Mouse (Mus musculus): ENCODE measurements around the gene Cacnb3. TPM values are rescaled to one million over a fixed set of nuclear protein-coding genes. Genes with fewer than 3 reads are reported as not detected.

Gene Cacnb3
- total RNA-seq, 1 experiment = 32.0 TPM

DNA sequence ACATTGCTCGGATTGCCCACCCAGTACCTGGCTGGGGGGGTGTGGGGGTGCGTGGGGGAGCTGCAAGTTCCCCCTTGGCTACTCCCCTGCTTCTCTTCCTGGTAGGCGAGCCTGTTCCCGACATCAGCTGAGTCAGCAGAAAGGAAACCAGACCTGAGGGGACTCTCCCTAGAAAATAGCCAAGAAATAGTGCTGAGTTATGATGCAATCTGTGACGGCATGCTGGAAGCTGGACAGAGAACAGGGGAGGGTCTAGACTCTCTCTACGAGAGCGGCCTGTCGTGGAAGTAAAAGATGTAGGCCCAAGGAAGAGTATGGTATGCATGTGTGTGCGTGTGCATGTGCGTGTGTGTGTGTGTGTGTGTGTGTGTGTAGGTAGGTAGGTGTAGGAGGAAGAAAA, 52.5 kb downstream of the Cacnb3 start:
- TF ChIP-seq CHD2 (IDR thresholded peaks at IDR 0.05; ENCODE audit: low read depth, low read length) (no peak), MAFK (IDR thresholded peaks at IDR 0.05; ENCODE audit: insufficient read depth, low read depth, low read length) (peak; percentile 92), ZNF384 (IDR thresholded peaks at IDR 0.05; ENCODE audit: low read depth, low read length) (no peak)
- Histone ChIP-seq H3K27ac (ENCODE audit: insufficient read depth, low read depth, low read length, poor library complexity, severe bottlenecking) (no peak overlapping the region), H3K9me3 (ENCODE audit: control insufficient read depth, insufficient read depth, low read depth, low read length) (no peaks in the 10 kb centered on the region), H3K9ac (ENCODE audit: insufficient read depth, low read depth, low read length, poor library complexity, severe bottlenecking) (no peak overlapping the region), H3K4me3 (ENCODE audit: insufficient read depth in 1 of 2, low read depth in 1 of 2, low read length in 2 of 2, poor library complexity in 1 of 2, severe bottlenecking in 1 of 2) (no peak overlapping the region), H3K4me1 (ENCODE audit: control insufficient read depth in 2 of 2, insufficient read depth in 2 of 2, low read length in 2 of 2, poor library complexity in 1 of 2) (peaks cover 0 to 4% of the 10 kb centered on the region in 2 experiments; a peak in 1 of 4 replicates), H3K36me3 (ENCODE audit: control insufficient read depth, insufficient read depth, low read length, poor library complexity, severe bottlenecking) (no peaks in the 10 kb centered on the region)
- in situ Hi-C loops (cut with MboI; ENCODE audit: low sequenced_read_pairs in 2 of 2, unreplicated experiment in 2 of 2) = no loop called here
- DNase-seq (ENCODE audit: low read depth, low spot score) = no peak

DNA sequence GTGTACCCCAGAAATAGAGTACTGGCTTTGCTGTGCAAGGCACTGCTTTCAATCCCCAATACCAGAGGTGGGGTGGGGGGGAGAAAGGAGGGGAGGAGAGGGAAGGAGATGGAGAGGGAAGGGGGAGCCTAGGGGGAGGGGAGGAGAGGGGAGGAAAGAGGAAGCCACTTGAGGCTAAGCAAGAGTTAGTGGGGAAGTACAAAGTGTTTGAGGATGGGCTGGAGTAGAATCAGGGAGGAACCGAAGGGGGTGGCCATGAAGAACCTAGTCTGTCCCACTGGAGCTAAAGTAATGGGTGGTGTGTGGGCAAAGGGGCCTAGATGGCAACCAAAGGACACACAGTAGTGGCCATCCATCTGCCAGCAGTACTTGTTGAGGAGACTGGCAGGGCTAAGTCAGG, 53.1 kb downstream of the Cacnb3 start:
- no peak for DNase-seq (ENCODE audit: low read depth, low spot score)
- Histone ChIP-seq H3K9me3 (ENCODE audit: control insufficient read depth, insufficient read depth, low read depth, low read length) (no peaks in the 10 kb centered on the region), H3K27ac (ENCODE audit: insufficient read depth, low read depth, low read length, poor library complexity, severe bottlenecking) (no peak overlapping the region), H3K36me3 (ENCODE audit: control insufficient read depth, insufficient read depth, low read length, poor library complexity, severe bottlenecking) (no peaks in the 10 kb centered on the region), H3K9ac (ENCODE audit: insufficient read depth, low read depth, low read length, poor library complexity, severe bottlenecking) (no peak overlapping the region), H3K4me3 (ENCODE audit: insufficient read depth in 1 of 2, low read depth in 1 of 2, low read length in 2 of 2, poor library complexity in 1 of 2, severe bottlenecking in 1 of 2) (no peak overlapping the region), H3K4me1 (ENCODE audit: control insufficient read depth in 2 of 2, insufficient read depth in 2 of 2, low read length in 2 of 2, poor library complexity in 1 of 2) (peaks cover 0 to 4% of the 10 kb centered on the region in 2 experiments; a peak in 1 of 4 replicates)
- in situ Hi-C loops (cut with MboI; ENCODE audit: low sequenced_read_pairs in 2 of 2, unreplicated experiment in 2 of 2) = no loop called here
- TF ChIP-seq MAFK (IDR thresholded peaks at IDR 0.05; ENCODE audit: insufficient read depth, low read depth, low read length) = no peak
- no peak for TF ChIP-seq CHD2 (IDR thresholded peaks at IDR 0.05; ENCODE audit: low read depth, low read length)
- TF ChIP-seq HCFC1 (IDR thresholded peaks at IDR 0.05; ENCODE audit: borderline replicate concordance, insufficient read depth, low read length) = no peak
- TF ChIP-seq ZNF384 (IDR thresholded peaks at IDR 0.05; ENCODE audit: low read depth, low read length) = no peak

DNA sequence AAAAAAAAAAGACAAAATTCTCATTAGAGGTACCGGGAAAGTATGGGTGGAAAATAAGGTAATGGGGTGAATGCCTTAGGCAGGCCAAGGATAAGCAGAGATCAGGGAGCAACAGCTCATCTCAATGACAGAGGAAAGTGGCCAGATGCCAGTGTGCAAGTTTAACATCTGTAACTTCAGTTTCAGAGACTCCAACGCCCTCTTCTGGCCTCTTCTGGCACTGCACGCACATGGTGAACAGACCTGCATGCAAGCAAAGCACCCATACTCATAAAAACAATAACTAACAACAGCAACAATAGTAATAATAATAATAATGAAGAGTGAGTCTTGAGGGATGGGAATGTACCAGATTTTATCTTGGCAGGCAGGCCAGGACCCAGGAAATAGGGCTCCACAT, 55.3 kb downstream of the Cacnb3 start:
- in situ Hi-C loops (cut with MboI; ENCODE audit: low sequenced_read_pairs in 2 of 2, unreplicated experiment in 2 of 2) = no loop called here
- no peaks in the 10 kb centered on the region for H3K36me3 ChIP-seq (ENCODE audit: control insufficient read depth, insufficient read depth, low read length, poor library complexity, severe bottlenecking)
- H3K4me1 ChIP-seq (ENCODE audit: control insufficient read depth in 2 of 2, insufficient read depth in 2 of 2, low read length in 2 of 2, poor library complexity in 1 of 2) = peaks cover 0 to 4% of the 10 kb centered on the region in 2 experiments; a peak in 1 of 4 replicates
- H3K27ac ChIP-seq (ENCODE audit: insufficient read depth, low read depth, low read length, poor library complexity, severe bottlenecking) = no peak overlapping the region
- DNase-seq (ENCODE audit: low read depth, low spot score) = no peak
- H3K4me3 ChIP-seq (ENCODE audit: insufficient read depth in 1 of 2, low read depth in 1 of 2, low read length in 2 of 2, poor library complexity in 1 of 2, severe bottlenecking in 1 of 2) = no peak overlapping the region
- H3K9me3 ChIP-seq (ENCODE audit: control insufficient read depth, insufficient read depth, low read depth, low read length) = no peaks in the 10 kb centered on the region
- H3K9ac ChIP-seq (ENCODE audit: insufficient read depth, low read depth, low read length, poor library complexity, severe bottlenecking) = no peak overlapping the region
- TF ChIP-seq ZC3H11A (IDR thresholded peaks at IDR 0.05; ENCODE audit: borderline replicate concordance, low read depth, low read length) (no peak), MAFK (IDR thresholded peaks at IDR 0.05; ENCODE audit: insufficient read depth, low read depth, low read length) (no peak), HCFC1 (IDR thresholded peaks at IDR 0.05; ENCODE audit: borderline replicate concordance, insufficient read depth, low read length) (no peak), CHD2 (IDR thresholded peaks at IDR 0.05; ENCODE audit: low read depth, low read length) (no peak), ZNF384 (IDR thresholded peaks at IDR 0.05; ENCODE audit: low read depth, low read length) (no peak)

DNA sequence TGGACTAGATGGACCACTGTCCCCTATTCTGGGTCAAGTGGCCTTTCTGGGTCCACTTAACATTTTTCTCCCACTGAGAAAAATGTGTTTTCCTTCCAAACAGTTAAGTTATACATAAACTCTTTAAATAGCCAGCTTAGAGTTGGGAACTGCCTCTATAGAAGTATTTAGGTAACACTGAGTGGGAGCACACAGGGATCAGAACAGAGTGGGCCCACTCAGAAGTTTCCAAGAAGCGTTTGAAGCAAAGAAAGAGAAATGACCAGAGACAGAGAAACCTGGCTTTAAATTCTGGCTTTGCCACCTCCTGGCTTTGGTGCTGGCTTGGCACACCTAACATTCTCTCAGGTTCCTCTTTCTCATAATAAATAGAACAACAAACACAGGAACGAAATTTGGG, 59.0 kb downstream of the Cacnb3 start:
- Histone ChIP-seq H3K9me3 (ENCODE audit: control insufficient read depth, insufficient read depth, low read depth, low read length) (no peaks in the 10 kb centered on the region), H3K4me3 (ENCODE audit: insufficient read depth in 1 of 2, low read depth in 1 of 2, low read length in 2 of 2, poor library complexity in 1 of 2, severe bottlenecking in 1 of 2) (no peak overlapping the region), H3K36me3 (ENCODE audit: control insufficient read depth, insufficient read depth, low read length, poor library complexity, severe bottlenecking) (no peaks in the 10 kb centered on the region), H3K9ac (ENCODE audit: insufficient read depth, low read depth, low read length, poor library complexity, severe bottlenecking) (no peak overlapping the region), H3K4me1 (ENCODE audit: control insufficient read depth in 2 of 2, insufficient read depth in 2 of 2, low read length in 2 of 2, poor library complexity in 1 of 2) (peaks cover 0 to 6% of the 10 kb centered on the region in 2 experiments; a peak in 2 of 4 replicates), H3K27ac (ENCODE audit: insufficient read depth, low read depth, low read length, poor library complexity, severe bottlenecking) (no peak overlapping the region)
- DNase-seq (ENCODE audit: low read depth, low spot score) = no peak
- in situ Hi-C loops (cut with MboI; ENCODE audit: low sequenced_read_pairs in 2 of 2, unreplicated experiment in 2 of 2) = no loop called here
- TF ChIP-seq ZNF384 (IDR thresholded peaks at IDR 0.05; ENCODE audit: low read depth, low read length) (no peak), MAFK (IDR thresholded peaks at IDR 0.05; ENCODE audit: insufficient read depth, low read depth, low read length) (no peak), ZC3H11A (IDR thresholded peaks at IDR 0.05; ENCODE audit: borderline replicate concordance, low read depth, low read length) (no peak), HCFC1 (IDR thresholded peaks at IDR 0.05; ENCODE audit: borderline replicate concordance, insufficient read depth, low read length) (no peak), CHD2 (IDR thresholded peaks at IDR 0.05; ENCODE audit: low read depth, low read length) (no peak)

Data from ES-E14 (cell line).